Mouse (Mus musculus): ENCODE measurements around the gene Ripor1.

DNA sequence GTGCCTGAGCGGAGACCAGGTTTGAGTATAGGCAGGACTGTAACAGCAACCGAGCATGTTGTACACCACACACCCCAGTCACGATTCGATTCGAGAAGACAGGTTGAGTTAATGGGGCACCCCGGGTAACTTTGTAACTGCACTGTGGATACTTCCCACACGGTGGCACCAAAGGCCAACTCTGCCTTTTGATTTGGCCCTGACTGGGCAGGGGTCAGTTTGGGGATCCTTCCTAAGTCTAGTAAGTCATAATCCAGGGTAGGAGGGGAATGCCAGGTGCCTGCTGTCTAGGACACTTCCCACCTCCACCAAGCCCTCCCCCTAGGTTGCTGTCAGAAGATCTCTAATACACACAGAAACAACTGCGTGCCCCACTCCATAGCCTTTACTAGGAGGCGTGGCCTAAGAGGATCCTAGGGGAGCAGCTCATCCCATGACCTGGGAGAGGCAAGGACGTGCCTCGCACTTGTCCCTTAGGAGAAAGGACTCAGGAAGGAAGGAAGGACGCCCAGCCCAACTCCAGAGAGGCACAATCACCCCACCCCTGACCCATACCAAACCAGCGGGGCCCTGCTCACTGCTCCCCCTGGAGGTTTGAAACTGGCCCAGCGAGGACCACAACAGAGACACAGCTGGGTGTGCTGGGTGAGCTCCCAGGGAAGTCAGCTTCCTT lies 8.6 kb upstream of the Ripor1 start:
- TF ChIP-seq CTCF (IDR thresholded peaks at IDR 0.05; ENCODE audit: low read depth) (peak; percentile 72), EP300 (IDR thresholded peaks at IDR 0.05; ENCODE audit: low read depth) (no peak)
